Mouse (Mus musculus): ENCODE measurements around the gene Rhod. TPM values are rescaled to one million over a fixed set of nuclear protein-coding genes. Genes with fewer than 3 reads are reported as not detected.

Gene Rhod
- polyA plus RNA-seq, 1 experiment from 2014 or later = 25.0 TPM

DNA sequence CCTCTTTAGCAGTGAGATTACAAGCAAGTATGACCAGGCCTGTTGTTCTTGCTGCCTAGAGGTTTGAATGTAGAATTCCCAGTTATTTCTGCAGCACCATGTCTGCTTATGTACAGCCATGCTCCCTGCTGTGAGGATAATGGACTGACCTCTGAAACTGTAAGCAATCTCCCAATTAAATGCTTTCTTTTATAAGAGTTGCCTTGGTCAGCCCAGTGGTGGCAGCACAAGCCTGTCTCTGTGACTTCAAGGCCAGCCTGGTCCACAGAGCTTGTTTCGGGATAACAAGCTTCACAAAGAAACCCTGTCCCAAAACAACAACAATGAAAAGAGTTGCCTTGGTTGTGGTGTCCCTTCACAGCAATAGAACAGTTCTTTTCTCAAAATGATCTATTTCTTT, 5.5 kb downstream of the Rhod start:
- ATAC-seq (ENCODE audit: extremely low read depth, insufficient number of reproducible peaks, low FRiP score, low TSS enrichment) = no peak
- WGBS = 73% methylated on average over 1 of the region's 1 CpGs
- peaks cover 16% of the 10 kb centered on the region for H3K4me1 ChIP-seq
- peaks cover 48% of the 10 kb centered on the region for H3K36me3 ChIP-seq
- H3K9ac ChIP-seq = no peak overlapping the region
- no peaks in the 10 kb centered on the region for H3K27me3 ChIP-seq (replicated peaks)
- H3K4me3 ChIP-seq = no peak overlapping the region
- no peaks in the 10 kb centered on the region for H3K9me3 ChIP-seq
- no peak overlapping the region for H3K27ac ChIP-seq (replicated peaks)
- H3K4me2 ChIP-seq = no peak overlapping the region

DNA sequence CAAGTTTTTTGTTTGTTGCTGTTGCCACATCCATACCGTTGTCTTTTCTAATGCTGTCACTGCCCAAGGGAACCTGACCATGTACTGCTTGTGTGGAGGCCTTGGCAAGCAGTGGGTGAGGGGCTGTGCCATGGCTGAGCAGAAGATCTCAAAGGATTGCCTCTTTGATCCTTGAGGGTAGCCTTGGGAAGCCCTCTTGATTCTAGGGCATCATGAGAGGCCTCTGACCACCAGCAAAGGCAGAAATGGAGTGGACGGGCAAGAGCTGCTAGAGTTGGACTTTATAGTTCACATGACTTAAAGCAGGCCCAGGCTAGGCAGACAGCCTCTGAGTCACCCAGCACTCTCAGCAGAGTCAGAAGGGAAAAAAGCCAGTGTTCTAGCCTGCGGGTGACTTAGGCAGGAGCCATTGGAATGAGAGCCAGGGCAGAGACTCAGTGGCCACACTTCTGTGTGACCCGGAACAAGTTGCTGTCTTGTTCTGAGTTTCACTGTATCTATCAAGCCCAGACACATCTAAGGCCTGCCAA, 9.1 kb downstream of the Rhod start:
- Histone ChIP-seq H3K9me3 (no peaks in the 10 kb centered on the region), H3K27ac (replicated peaks) (no peak overlapping the region), H3K36me3 (peaks cover 60% of the 10 kb centered on the region), H3K4me1 (no peaks in the 10 kb centered on the region), H3K9ac (no peak overlapping the region), H3K27me3 (replicated peaks) (no peaks in the 10 kb centered on the region), H3K4me3 (no peak overlapping the region), H3K4me2 (no peak overlapping the region)
- no peak for ATAC-seq (ENCODE audit: extremely low read depth, insufficient number of reproducible peaks, low FRiP score, low TSS enrichment)
- 82% methylated on average over 4 of the region's 4 CpGs for WGBS

DNA sequence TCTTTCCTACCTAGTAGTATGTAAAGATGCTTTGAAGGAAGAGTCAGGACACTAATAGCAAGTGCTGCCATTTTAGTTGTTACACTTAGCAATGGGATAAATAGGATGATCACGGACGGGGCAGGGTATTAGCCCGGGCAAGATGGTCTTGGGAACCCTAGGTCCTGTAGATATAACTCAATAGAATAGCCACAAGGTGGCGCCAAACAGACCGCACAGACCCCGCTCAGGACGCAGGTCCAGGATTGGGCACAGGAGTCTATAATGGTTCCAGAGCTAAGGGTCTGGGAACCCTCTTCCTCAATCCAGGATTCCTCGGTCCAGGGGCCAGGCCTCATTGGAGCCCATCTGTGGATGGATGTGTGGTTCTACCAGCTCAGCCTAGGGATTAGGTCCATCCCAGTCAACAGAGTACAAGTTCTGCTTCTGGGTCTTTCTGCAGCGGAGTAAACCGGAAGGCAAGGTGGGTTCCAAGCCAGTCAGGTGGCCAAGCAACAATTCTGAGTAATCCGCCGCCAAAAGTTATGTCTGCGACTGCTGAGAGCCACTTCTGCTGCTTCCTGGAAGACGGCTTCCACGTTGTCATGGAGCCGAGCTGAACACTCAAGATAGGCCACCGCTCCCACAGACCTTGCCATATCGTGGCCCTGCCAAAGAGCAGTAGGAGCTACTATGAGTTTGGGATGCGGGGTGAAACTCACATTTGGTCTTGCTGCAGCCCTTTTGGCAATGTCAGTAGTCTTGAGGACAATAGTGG, 13.4 kb downstream of the Rhod start:
- Histone ChIP-seq H3K4me3 (no peak overlapping the region), H3K4me1 (no peaks in the 10 kb centered on the region), H3K27me3 (replicated peaks) (no peaks in the 10 kb centered on the region), H3K9ac (no peak overlapping the region), H3K9me3 (no peaks in the 10 kb centered on the region), H3K36me3 (peaks cover 80% of the 10 kb centered on the region), H3K27ac (replicated peaks) (no peak overlapping the region), H3K4me2 (no peak overlapping the region)
- 73% methylated on average over 19 of the region's 19 CpGs for WGBS
- ATAC-seq (ENCODE audit: extremely low read depth, insufficient number of reproducible peaks, low FRiP score, low TSS enrichment) = no peak

DNA sequence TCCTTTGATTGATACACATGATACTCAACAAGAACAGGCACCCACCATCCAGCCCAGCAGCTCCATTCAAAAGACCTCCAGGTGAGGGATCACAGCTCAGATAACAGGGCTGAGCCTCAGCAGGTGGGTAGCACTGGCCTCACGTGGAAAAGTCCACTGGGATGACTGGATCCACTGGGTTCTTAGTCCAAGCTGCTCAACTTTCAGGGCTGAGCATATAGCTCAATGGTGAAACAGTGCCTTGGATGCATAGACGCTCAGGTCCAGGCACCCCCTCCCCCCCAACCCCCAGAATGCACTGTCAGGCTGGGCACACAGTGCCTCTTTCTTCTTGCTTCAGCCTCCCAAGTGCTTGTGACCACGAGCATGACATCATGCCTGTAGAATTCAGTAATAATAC, 16.2 kb downstream of the Rhod start:
- Histone ChIP-seq H3K9me3 (no peaks in the 10 kb centered on the region), H3K36me3 (peaks cover 67% of the 10 kb centered on the region)
- WGBS = 78% methylated on average over 3 of the region's 3 CpGs

DNA sequence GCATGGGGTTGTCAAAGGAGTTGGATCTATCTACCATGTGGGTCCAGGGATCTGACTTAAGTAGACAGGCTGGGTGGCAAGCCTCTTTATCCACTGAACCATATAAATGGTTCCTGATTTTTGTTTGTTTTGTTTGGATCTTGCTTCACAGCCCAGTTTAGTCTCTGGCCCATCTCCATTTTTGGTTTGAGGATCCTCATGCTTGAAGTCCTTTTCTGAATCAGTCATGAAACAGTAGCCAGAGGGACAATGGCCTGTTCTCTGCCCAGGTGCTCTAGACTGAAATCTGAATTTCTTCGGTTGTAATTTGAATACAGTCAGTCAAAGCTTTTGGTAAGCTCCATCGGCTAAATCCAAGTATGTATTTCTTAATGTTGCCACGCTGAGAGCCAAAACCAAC, 16.7 kb downstream of the Rhod start:
- Histone ChIP-seq H3K4me2 (no peak overlapping the region), H3K36me3 (peaks cover 63% of the 10 kb centered on the region), H3K4me1 (no peaks in the 10 kb centered on the region), H3K9me3 (no peaks in the 10 kb centered on the region), H3K27me3 (replicated peaks) (no peaks in the 10 kb centered on the region), H3K27ac (replicated peaks) (no peak overlapping the region), H3K4me3 (no peak overlapping the region), H3K9ac (no peak overlapping the region)
- ATAC-seq (ENCODE audit: extremely low read depth, insufficient number of reproducible peaks, low FRiP score, low TSS enrichment) = no peak
- WGBS = 83% methylated on average over 3 of the region's 3 CpGs

More for the DNA sequence above, 16.2 kb downstream of the Rhod start:
- Histone ChIP-seq H3K27ac (replicated peaks) (no peak overlapping the region), H3K9ac (no peak overlapping the region), H3K4me1 (no peaks in the 10 kb centered on the region), H3K27me3 (replicated peaks) (no peaks in the 10 kb centered on the region), H3K4me2 (no peak overlapping the region), H3K4me3 (no peak overlapping the region)
- no peak for ATAC-seq (ENCODE audit: extremely low read depth, insufficient number of reproducible peaks, low FRiP score, low TSS enrichment)

DNA sequence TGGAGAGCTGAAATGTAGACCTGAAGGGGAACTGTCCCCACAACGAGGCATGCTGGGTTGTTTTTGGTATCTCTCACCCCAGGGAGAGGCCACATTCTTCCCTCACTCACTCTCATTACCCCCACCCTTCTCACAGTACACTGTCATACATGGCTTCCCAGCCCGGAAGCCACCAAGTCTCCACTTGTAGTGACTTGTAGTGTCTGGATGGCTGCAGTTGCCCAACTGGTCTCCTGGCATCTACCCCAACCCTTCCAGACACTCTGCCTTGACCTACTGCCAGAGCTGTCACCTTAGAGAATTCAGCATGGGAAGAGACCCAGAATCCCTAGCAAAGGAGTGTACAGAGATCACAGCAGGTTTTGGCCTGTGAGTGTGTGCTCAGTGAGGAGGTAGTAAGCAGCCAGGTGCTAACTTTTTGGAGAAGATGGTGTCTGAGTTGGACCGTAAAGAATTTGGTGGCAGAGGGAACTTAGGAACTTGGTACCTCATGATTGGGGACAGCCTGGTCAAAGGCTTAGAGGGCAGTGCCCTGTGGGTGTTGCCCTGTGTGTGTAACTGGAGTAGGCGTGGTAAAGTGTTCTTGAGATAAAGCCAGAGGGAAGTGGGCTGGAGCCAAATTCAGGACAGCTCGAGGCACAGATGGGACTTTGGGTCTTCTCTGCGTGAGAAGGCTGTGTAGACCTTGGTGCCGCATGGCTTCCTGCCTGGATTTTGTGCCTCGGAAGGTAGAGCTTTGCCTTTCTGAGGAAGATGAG, 18.9 kb downstream of the Rhod start:
- H3K4me3 ChIP-seq = no peak overlapping the region
- no peak overlapping the region for H3K27ac ChIP-seq (replicated peaks)
- no peaks in the 10 kb centered on the region for H3K4me1 ChIP-seq
- H3K9ac ChIP-seq = no peak overlapping the region
- peaks cover 43% of the 10 kb centered on the region for H3K36me3 ChIP-seq
- H3K27me3 ChIP-seq (replicated peaks) = no peaks in the 10 kb centered on the region
- WGBS = 73% methylated on average over 8 of the region's 8 CpGs
- no peak for ATAC-seq (ENCODE audit: extremely low read depth, insufficient number of reproducible peaks, low FRiP score, low TSS enrichment)
- H3K4me2 ChIP-seq = no peak overlapping the region
- no peaks in the 10 kb centered on the region for H3K9me3 ChIP-seq

DNA sequence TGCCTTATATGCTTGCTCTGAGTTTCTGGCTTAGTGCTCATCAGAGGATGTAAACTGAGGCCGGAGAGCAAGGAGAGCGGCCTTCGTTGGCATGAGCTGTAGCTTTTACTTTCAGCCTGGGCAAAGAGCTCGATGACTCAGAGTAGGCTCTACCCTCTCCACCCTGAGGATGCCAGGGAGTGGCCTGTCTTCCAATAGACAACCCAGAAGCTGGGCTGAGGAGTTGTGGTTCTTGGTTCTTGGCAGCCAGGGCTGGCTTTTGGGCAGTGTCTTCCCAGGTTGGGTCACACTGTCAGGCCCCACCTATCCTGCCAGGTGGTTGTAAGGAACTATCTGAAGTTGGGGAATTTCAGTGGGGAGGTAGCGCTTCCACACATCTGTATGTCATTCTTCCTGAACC, 19.5 kb downstream of the Rhod start:
- Histone ChIP-seq H3K27ac (replicated peaks) (no peak overlapping the region), H3K4me2 (no peak overlapping the region), H3K4me1 (no peaks in the 10 kb centered on the region), H3K27me3 (replicated peaks) (no peaks in the 10 kb centered on the region), H3K9ac (no peak overlapping the region), H3K36me3 (peaks cover 37% of the 10 kb centered on the region), H3K9me3 (no peaks in the 10 kb centered on the region), H3K4me3 (no peak overlapping the region)
- ATAC-seq (ENCODE audit: extremely low read depth, insufficient number of reproducible peaks, low FRiP score, low TSS enrichment) = no peak
- WGBS = 89% methylated on average over 5 of the region's 5 CpGs

DNA sequence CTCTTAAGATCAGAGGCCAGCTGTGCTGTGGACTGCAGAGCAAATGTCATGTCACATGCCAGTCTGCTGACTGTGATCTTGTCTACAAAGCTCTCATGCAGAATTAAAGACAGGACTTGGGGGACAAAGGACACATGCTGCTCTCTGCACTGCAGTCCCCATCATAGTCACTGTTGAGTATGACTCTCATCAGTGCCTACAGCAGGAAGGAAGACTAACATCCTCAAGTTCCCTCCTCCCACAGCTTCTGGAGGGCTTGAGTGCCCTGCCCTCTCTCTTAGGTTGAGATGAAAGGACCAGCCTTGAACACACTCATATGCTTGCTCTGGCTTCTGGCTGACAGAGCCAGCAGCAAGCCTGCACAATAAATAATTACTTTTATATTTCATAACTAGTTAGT, 21.5 kb downstream of the Rhod start:
- Histone ChIP-seq H3K9me3 (no peaks in the 10 kb centered on the region), H3K27ac (replicated peaks) (no peak overlapping the region), H3K4me1 (no peaks in the 10 kb centered on the region), H3K4me2 (no peak overlapping the region), H3K4me3 (no peak overlapping the region), H3K27me3 (replicated peaks) (no peaks in the 10 kb centered on the region), H3K9ac (no peak overlapping the region), H3K36me3 (peaks cover 25% of the 10 kb centered on the region)
- ATAC-seq (ENCODE audit: extremely low read depth, insufficient number of reproducible peaks, low FRiP score, low TSS enrichment) = no peak

DNA sequence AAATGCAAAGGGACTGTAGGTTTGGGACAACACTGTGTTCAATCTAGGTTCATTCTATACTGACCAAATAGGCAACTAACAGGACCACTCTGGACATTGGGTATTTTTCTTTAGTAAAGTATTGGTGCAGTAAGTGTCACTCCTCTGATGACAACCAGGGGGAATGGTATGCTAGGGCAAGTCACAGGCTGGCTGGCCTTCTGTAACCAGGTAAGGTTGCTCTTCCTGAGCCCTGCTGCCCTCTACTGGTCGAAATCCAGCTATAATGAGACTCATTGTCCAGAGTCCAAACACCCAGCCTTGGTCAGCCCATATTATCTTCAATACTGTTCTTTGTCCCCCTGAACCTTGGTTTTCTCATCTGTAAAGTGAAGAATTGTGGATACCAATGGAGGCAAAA, 22.0 kb downstream of the Rhod start:
- Histone ChIP-seq H3K9me3 (no peaks in the 10 kb centered on the region), H3K4me1 (no peaks in the 10 kb centered on the region), H3K36me3 (peaks cover 20% of the 10 kb centered on the region), H3K4me2 (no peak overlapping the region), H3K4me3 (no peak overlapping the region), H3K27ac (replicated peaks) (no peak overlapping the region), H3K27me3 (replicated peaks) (no peaks in the 10 kb centered on the region), H3K9ac (no peak overlapping the region)
- 0% methylated on average over 1 of the region's 1 CpGs for WGBS
- ATAC-seq (ENCODE audit: extremely low read depth, insufficient number of reproducible peaks, low FRiP score, low TSS enrichment) = no peak

DNA sequence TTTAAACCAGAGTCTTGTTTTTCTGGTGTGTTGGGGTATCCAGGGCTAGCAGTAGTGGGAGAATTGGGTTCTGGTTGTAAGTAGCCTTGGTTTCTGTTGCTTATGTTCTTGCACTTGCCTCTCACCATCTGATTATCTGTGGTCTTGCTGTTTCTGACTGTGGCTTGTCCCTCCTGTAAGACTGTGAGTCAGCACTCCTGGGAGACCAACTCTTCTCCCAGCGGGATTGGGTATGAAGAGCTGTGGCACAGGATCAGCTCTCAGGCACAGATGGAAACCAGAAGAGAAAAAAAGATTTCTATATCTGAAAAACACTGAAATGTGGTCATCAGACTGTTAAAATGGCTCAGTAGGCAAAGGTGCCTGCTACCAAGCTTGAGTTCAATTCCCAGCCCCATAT, 24.6 kb downstream of the Rhod start:
- no peak for ATAC-seq (ENCODE audit: extremely low read depth, insufficient number of reproducible peaks, low FRiP score, low TSS enrichment)
- 62% methylated on average over 1 of the region's 1 CpGs for WGBS
- Histone ChIP-seq H3K4me3 (no peak overlapping the region), H3K4me1 (no peaks in the 10 kb centered on the region), H3K4me2 (no peak overlapping the region), H3K36me3 (peaks cover 4% of the 10 kb centered on the region; the same call in 1 of the 2 replicates), H3K27ac (replicated peaks) (no peak overlapping the region), H3K9me3 (no peaks in the 10 kb centered on the region), H3K9ac (no peak overlapping the region), H3K27me3 (replicated peaks) (no peaks in the 10 kb centered on the region)

DNA sequence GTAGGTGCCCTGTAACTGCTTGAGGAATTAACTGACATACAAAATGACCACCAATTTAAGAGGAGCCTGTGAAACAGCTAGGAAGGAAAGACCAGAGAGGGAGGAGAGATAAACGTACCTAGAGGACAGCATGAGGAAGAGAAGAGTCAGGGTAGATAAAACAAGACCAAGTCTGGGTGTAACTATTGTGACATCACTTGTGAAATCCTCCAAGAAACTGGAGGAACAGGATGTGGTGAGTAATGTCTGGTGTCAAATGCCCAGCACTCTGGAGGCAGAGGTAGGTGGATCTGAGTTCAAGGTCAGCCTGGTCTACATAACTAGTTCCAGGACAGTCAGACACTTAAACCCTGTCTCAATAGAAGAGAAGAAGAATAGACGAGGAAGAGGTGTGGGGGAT, 30.2 kb downstream of the Rhod start:
- H3K4me2 ChIP-seq = no peak overlapping the region
- no peak for ATAC-seq (ENCODE audit: extremely low read depth, insufficient number of reproducible peaks, low FRiP score, low TSS enrichment)

More for the DNA sequence above, 30.2 kb downstream of the Rhod start:
- 46% methylated on average over 2 of the region's 2 CpGs for WGBS
- H3K9ac ChIP-seq = no peak overlapping the region
- no peaks in the 10 kb centered on the region for H3K27me3 ChIP-seq (replicated peaks)
- peaks cover 4% of the 10 kb centered on the region; the same call in 1 of the 2 replicates for H3K36me3 ChIP-seq
- no peaks in the 10 kb centered on the region for H3K9me3 ChIP-seq
- no peaks in the 10 kb centered on the region for H3K4me1 ChIP-seq
- H3K27ac ChIP-seq (replicated peaks) = no peak overlapping the region
- no peak overlapping the region for H3K4me3 ChIP-seq

Measured in heart, embryonic 13.5 days (tissue).